Mouse (Mus musculus): ENCODE measurements around the gene Phldb2. TPM values are rescaled to one million over a fixed set of nuclear protein-coding genes. Genes with fewer than 3 reads are reported as not detected.

Gene Phldb2
- polyA plus RNA-seq, 1 experiment from 2014 or later = 31.4 TPM

DNA sequence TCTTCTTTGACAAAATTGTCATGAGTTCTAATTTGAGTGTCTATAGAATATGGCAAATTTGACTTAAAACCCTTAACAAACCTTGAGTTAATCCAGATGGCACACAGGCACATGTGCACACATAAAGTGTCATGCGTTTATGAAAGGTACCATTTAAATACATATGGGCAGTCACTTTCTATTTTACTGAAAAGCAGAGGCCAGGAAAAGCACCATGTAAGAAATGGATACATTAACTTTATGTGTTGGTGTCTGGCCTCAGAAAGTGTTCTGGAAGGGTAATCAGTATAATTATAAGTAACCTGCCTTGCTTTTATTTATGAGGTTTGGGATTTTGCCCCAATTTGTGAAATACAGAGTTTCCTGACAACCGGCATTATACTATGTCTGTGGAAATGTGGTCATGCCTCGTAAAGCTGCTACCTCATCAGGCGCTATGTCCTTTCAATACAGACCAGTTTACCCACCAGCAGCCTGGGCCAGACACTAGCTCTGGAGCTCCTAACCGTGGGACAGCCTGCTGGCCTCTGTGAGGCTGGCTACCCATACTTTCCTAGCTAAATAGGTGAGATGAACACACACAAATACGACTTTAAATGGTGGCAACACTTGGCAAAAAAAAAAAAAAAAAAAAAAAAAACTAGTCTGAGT lies 73.2 kb downstream of the Phldb2 start:
- Histone ChIP-seq H3K4me3 (no peak overlapping the region), H3K27ac (replicated peaks) (no peak overlapping the region), H3K27me3 (ENCODE audit: low read depth, poor library complexity, severe bottlenecking) (no peaks in the 10 kb centered on the region), H3K9me3 (replicated peaks) (no peaks in the 10 kb centered on the region), H3K36me3 (no peaks in the 10 kb centered on the region), H3K4me1 (no peaks in the 10 kb centered on the region)
- DNase-seq (ENCODE audit: low spot score) = no peak
- 90% methylated on average over 6 of the region's 6 CpGs for WGBS

DNA sequence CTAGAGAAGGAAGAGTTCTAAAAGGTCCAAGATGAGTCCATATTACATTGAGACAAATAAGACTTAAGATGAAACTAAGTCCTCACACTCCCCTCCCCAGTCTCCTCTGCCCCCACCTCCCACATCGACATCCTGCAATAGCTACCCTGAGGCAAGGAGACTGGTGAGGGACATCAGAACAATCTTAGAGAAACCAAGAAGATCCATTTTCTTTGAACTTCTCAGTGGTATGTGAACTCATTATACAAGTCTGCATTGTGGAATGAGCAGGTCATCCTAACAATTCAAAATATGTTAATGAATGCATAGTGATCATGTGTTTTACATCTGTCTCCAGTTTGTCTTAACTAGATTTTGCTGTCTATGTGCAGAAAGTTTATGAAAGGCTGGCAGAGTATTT lies 75.7 kb downstream of the Phldb2 start:
- Histone ChIP-seq H3K27me3 (ENCODE audit: low read depth, poor library complexity, severe bottlenecking) (no peaks in the 10 kb centered on the region), H3K36me3 (no peaks in the 10 kb centered on the region), H3K9me3 (replicated peaks) (no peaks in the 10 kb centered on the region), H3K27ac (replicated peaks) (no peak overlapping the region), H3K4me1 (no peaks in the 10 kb centered on the region), H3K4me3 (no peak overlapping the region)
- no peak for DNase-seq (ENCODE audit: low spot score)
- 70% methylated on average over 1 of the region's 1 CpGs for WGBS

DNA sequence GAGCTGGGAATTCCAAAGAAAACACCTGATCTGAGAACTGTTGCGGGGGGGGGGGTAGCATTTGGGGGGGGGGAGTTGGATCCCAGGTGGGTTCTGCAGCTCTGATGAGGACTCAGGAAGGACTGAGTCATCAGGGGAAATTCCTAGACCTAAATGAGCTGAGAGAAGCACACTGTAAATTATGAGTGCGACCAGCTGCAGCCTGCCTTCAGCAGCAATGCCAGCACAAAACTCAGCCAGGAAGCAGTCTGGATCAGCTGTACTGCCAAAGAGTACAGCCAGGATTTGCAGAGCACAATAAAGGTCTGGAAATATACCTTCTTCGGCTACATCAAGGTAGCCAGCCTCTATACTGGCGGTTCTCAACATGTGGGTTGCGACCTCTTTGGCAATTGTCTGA lies 76.2 kb downstream of the Phldb2 start:
- no peaks in the 10 kb centered on the region for H3K27me3 ChIP-seq (ENCODE audit: low read depth, poor library complexity, severe bottlenecking)
- DNase-seq (ENCODE audit: low spot score) = no peak
- H3K4me3 ChIP-seq = no peak overlapping the region
- H3K4me1 ChIP-seq = no peaks in the 10 kb centered on the region
- 86% methylated on average over 5 of the region's 5 CpGs for WGBS
- no peaks in the 10 kb centered on the region for H3K36me3 ChIP-seq
- no peak overlapping the region for H3K27ac ChIP-seq (replicated peaks)
- H3K9me3 ChIP-seq (replicated peaks) = no peaks in the 10 kb centered on the region

DNA sequence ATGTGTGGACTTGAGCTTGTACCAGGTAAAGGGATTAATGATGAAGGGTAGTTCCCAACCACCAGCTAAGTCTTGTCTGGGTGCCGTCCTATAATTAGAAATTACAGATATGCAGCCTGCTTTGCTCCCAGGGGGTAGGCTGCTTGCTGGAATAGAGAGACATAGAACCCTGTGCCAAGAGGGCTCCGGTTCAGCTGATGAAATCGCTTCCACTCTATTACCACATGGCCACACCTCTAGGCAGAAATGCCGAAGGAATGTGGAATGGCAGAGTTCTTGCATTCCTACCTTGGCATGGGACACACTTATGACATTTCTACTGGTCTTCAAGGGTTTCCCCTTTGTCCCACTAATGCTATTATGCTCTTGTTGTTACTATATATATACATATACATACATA lies 80.0 kb downstream of the Phldb2 start:
- Histone ChIP-seq H3K9me3 (replicated peaks) (no peaks in the 10 kb centered on the region), H3K4me1 (no peaks in the 10 kb centered on the region), H3K36me3 (no peaks in the 10 kb centered on the region), H3K27me3 (ENCODE audit: low read depth, poor library complexity, severe bottlenecking) (no peaks in the 10 kb centered on the region), H3K27ac (replicated peaks) (no peak overlapping the region), H3K4me3 (no peak overlapping the region)
- WGBS = 83% methylated on average over 4 of the region's 4 CpGs
- DNase-seq (ENCODE audit: low spot score) = no peak

DNA sequence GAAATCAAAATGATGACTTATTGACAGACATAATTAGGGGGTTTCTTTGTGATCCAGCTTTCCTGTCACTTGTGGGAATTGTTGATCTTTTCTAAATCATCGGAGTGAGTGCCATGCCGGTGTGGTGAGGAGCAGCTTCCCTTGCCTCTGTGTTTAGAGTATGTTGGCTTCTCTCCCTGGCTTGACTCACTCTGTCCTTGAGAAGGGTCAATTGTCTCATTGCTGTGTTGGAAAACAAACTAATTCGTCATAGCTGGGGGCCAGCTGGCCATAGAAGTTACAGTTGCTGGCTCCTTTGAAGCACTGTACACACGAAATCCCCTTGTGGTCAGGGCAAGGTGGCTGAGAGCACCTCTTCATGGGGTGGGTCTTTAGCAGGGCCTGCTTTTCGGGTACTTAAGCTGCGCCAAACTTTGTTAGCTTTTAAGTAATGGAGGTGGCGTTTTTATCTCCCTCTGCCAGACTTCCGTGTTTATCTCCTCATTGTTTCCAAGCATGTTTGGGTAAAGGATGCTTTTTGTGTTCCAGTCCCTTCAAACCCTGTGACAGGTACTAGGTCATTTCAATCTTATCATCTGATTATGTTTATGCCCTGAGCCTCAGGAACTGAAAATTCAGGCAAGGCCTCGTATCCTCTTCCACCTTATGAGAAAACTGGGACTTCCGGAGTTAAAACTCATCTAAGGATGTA lies 82.0 kb downstream of the Phldb2 start:
- Histone ChIP-seq H3K4me3 (no peak overlapping the region), H3K27me3 (ENCODE audit: low read depth, poor library complexity, severe bottlenecking) (no peaks in the 10 kb centered on the region), H3K4me1 (no peaks in the 10 kb centered on the region), H3K27ac (replicated peaks) (no peak overlapping the region), H3K36me3 (no peaks in the 10 kb centered on the region), H3K9me3 (replicated peaks) (no peaks in the 10 kb centered on the region)
- DNase-seq (ENCODE audit: low spot score) = no peak
- WGBS = 87% methylated on average over 10 of the region's 10 CpGs

DNA sequence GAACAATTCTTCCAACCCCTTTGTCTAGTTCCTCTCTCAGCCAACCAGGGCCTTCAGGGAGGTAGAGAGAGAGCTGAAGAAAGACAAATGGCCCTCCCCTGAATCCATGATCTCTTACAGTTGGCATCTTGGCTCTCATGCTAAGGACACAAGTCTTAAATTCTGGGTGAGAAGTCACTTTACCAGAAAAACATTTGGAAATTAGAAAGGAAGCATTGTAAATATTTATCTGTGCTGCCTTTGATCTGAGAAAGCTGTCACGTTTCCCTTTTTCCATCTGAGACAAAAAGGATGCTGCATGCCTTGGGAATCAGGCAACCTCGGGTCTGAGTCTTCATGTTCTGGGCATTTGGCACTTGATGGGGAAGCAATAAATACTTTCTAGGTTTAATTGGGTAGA lies 82.7 kb downstream of the Phldb2 start:
- H3K9me3 ChIP-seq (replicated peaks) = no peaks in the 10 kb centered on the region
- no peaks in the 10 kb centered on the region for H3K36me3 ChIP-seq
- no peak overlapping the region for H3K27ac ChIP-seq (replicated peaks)
- no peaks in the 10 kb centered on the region for H3K4me1 ChIP-seq
- DNase-seq (ENCODE audit: low spot score) = no peak
- H3K27me3 ChIP-seq (ENCODE audit: low read depth, poor library complexity, severe bottlenecking) = no peaks in the 10 kb centered on the region
- H3K4me3 ChIP-seq = no peak overlapping the region
- 73% methylated on average over 2 of the region's 2 CpGs for WGBS

DNA sequence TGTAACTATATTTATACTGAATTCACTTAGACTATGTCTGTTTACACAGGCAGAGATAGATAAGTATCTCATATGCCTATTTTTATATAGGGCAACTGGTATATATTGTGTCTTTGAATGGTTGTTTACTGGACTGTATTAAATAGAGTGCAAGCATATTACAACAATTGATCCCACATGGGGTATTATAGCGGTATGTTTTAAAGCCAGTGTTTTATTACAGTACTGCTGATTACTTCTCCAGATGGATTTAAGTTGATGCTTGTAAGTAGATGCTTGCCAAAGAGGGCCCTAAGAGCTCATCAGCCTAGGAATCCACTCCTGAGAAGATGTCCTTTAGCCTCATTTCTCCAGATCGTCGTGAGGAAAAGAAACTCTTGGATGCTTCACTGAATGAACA lies 84.4 kb downstream of the Phldb2 start:
- Histone ChIP-seq H3K4me1 (no peaks in the 10 kb centered on the region), H3K27ac (replicated peaks) (no peak overlapping the region), H3K4me3 (no peak overlapping the region), H3K9me3 (replicated peaks) (no peaks in the 10 kb centered on the region), H3K27me3 (ENCODE audit: low read depth, poor library complexity, severe bottlenecking) (no peaks in the 10 kb centered on the region), H3K36me3 (no peaks in the 10 kb centered on the region)
- DNase-seq (ENCODE audit: low spot score) = no peak
- 90% methylated on average over 3 of the region's 3 CpGs for WGBS

DNA sequence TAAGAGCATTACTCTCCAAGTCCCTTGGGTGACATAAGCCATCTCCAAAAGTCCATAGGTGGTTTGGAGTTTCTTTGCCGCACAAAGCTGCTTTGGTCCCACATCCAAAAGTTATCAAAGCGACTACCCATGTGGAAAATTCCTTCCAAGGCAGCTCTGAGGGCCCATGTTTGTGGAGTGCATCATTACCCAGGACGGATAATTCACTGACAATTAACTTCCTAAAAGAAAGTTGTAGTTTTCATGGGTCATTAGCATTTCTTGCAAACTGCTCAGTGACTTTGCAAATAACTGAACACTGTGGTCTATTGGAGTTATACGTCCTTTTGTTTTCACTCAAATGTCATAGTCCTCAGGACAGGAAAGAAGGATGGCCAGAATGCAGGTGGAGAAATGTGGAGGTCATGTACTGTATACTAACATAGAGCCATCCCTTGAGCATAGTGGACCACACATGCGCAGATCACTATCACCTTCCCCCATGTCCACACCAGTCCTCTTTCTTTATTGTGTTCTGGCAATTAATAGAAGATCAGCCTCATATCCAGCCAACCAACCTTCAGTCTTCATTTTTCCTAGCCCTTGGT lies 96.0 kb downstream of the Phldb2 start:
- no peak for DNase-seq (ENCODE audit: low spot score)
- WGBS = 64% methylated on average over 5 of the region's 5 CpGs
- H3K4me1 ChIP-seq = no peaks in the 10 kb centered on the region
- H3K36me3 ChIP-seq = no peaks in the 10 kb centered on the region
- no peaks in the 10 kb centered on the region for H3K27me3 ChIP-seq (ENCODE audit: low read depth, poor library complexity, severe bottlenecking)
- H3K27ac ChIP-seq (replicated peaks) = no peak overlapping the region
- H3K9me3 ChIP-seq (replicated peaks) = no peaks in the 10 kb centered on the region
- H3K4me3 ChIP-seq = no peak overlapping the region

DNA sequence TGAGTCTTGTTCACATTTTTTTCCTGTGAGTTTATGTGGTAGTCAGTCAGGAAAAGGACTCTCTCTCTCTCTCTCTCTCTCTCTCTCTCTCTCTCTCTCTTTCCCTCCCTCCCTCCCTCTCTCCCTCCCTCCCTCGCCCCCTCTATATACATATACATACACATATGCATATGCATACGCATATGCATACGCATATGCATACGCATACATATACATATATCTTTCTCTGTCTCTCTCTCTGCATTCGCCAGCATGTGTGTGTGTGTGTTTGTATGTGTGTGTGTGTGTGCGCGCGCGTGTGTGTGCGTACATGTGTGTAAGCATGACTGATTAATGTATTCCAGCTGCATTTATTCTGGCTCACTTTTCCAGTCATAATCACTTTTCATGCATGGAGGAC lies 98.9 kb downstream of the Phldb2 start:
- no peaks in the 10 kb centered on the region for H3K9me3 ChIP-seq (replicated peaks)
- 92% methylated on average over 10 of the region's 10 CpGs for WGBS
- H3K4me3 ChIP-seq = no peak overlapping the region
- no peaks in the 10 kb centered on the region for H3K27me3 ChIP-seq (ENCODE audit: low read depth, poor library complexity, severe bottlenecking)
- H3K27ac ChIP-seq (replicated peaks) = no peak overlapping the region
- H3K36me3 ChIP-seq = no peaks in the 10 kb centered on the region
- no peak for DNase-seq (ENCODE audit: low spot score)
- H3K4me1 ChIP-seq = no peaks in the 10 kb centered on the region

DNA sequence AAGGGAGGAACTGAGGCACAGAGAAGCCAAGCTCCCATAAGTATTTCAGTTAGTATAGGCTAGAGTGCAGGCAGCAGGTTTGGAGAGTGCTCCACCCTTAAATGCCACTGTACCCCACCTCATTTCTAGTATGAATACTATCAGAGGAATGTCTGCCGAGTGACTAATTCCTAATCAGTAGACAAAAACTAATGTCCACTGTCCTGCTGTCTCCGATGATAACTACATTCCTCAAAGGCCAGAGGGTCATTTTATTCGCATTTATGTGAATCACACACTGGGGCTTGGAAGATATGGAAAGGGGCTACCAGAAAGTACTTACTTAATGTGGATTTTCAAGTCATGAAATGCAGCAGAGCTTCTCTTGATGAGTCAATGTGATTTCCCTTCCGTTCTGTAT lies 104.4 kb downstream of the Phldb2 start:
- Histone ChIP-seq H3K27ac (replicated peaks) (no peak overlapping the region), H3K36me3 (no peaks in the 10 kb centered on the region), H3K27me3 (ENCODE audit: low read depth, poor library complexity, severe bottlenecking) (peaks cover 20% of the 10 kb centered on the region), H3K4me1 (peaks cover 10% of the 10 kb centered on the region), H3K9me3 (replicated peaks) (no peaks in the 10 kb centered on the region), H3K4me3 (no peak overlapping the region)
- no peak for DNase-seq (ENCODE audit: low spot score)
- WGBS = 91% methylated on average over 4 of the region's 4 CpGs

DNA sequence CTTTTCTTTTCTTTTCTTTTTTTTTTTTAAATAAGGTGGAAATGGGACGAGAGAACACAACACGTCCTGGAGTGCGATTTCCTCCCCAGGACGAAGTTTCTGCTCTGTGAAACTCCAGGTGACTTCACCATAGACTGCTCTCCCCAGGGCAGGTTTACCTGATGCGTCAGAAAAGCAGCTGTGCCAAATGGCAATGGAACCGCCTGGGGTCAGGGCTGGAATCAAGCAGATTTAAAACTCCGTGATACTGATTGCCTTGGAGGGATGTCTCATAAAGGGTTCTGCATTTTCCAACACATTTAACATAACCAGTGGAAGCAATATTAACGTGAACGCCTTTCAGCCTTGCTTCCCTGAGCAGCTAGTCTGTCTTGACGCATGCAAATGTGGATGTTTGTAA lies 108.5 kb downstream of the Phldb2 start:
- Histone ChIP-seq H3K4me1 (peaks cover 35% of the 10 kb centered on the region), H3K27me3 (ENCODE audit: low read depth, poor library complexity, severe bottlenecking) (peaks cover 20% of the 10 kb centered on the region), H3K36me3 (no peaks in the 10 kb centered on the region), H3K27ac (replicated peaks) (no peak overlapping the region), H3K4me3 (peak overlapping the region; percentile 71), H3K9me3 (replicated peaks) (no peaks in the 10 kb centered on the region)
- 11% methylated on average over 10 of the region's 10 CpGs for WGBS
- no peak for DNase-seq (ENCODE audit: low spot score)

DNA sequence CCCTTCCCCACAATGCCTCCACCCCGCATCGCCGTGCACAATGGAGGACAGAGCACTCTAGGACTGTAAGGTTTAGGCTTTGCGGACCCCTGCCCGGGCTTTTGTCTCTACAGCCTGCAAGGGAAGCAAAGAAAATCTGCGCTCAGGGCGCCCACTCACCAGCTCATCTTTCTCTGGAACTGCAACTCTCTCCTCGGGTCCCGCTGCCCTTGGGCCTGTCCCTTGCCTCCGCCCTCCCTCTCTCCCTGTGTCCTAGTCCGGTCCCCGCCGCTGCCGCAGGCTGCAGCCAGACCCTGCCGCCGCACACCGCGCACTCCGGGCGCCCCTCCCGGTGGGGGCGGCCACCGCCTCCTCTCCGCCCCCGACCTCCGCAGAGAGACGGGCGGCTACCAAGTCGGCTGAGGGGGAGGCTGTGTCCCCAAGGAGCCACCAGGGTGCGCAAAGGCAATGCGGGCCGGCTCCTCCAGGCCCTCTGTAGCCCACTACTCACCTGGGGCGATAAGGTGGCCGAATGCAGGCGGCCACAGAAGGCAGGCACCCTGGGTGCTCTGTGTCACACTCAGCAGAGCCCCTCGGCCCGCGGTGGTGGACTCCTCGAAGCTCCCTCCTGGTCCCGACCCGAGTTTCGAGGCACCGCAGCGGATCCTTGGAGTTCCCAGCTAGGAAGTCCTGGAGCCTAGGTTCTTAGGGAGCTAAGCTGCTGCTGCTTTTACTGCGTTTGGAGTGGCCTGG lies 109.2 kb downstream of the Phldb2 start:
- peak; percentile 88 for DNase-seq (ENCODE audit: low spot score)
- Histone ChIP-seq H3K9me3 (replicated peaks) (no peaks in the 10 kb centered on the region), H3K27ac (replicated peaks) (peak overlapping the region; percentile 92), H3K36me3 (no peaks in the 10 kb centered on the region), H3K27me3 (ENCODE audit: low read depth, poor library complexity, severe bottlenecking) (peaks cover 20% of the 10 kb centered on the region), H3K4me1 (peaks cover 39% of the 10 kb centered on the region), H3K4me3 (peak overlapping the region; percentile 71)
- under 1% methylated on average over 45 of the region's 45 CpGs for WGBS

Data from midbrain, embryonic 10.5 days (tissue).